Mouse (Mus musculus) limb, embryonic 12.5 days (tissue): ENCODE data around the gene Hoxc9. TPM values are rescaled to one million over a fixed set of nuclear protein-coding genes. Genes with fewer than 3 reads are reported as not detected.

ENCODE experiments used
- ATAC-seq: fragments of 200-750 bp; cut with Nextera tagmentation; 2 replicates; pipeline ENCODE4 v1.8.0; 2017; ENCODE audit warnings: low read depth, moderate TSS enrichment; ENCODE audit not compliant: insufficient number of reproducible peaks, insufficient read depth, low FRiP score, low TSS enrichment
- H3K27ac ChIP-seq: fragments of 300-500 bp; sonication (generic); 2 replicates; pipeline ENCODE4 v1.5.1; 2016; ENCODE audit warnings: mild to moderate bottlenecking, moderate library complexity
- H3K27me3 ChIP-seq: fragments of 300-500 bp; sonication (generic); 2 replicates; pipeline ENCODE4 v1.6.1; 2016; ENCODE audit warnings: mild to moderate bottlenecking, moderate library complexity
- H3K36me3 ChIP-seq: fragments of 300-500 bp; sonication (generic); 2 replicates; pipeline ENCODE4 v1.6.1; 2016; ENCODE audit warnings: mild to moderate bottlenecking, moderate library complexity
- H3K4me1 ChIP-seq: fragments of 300-500 bp; sonication (generic); replicated peaks from 2 replicates; pipeline ENCODE4 v1.6.1; 2016
- H3K4me2 ChIP-seq: fragments of 300-500 bp; sonication (generic); 2 replicates; pipeline ENCODE4 v1.6.1; 2016; ENCODE audit warnings: mild to moderate bottlenecking, moderate library complexity
- H3K4me3 ChIP-seq: fragments of 300-500 bp; sonication (generic); replicated peaks from 2 replicates; pipeline ENCODE4 v1.5.1; 2016; ENCODE audit warnings: mild to moderate bottlenecking
- H3K9ac ChIP-seq: fragments of 300-500 bp; sonication (generic); replicated peaks from 2 replicates; pipeline ENCODE4 v1.6.1; 2016; ENCODE audit warnings: mild to moderate bottlenecking, moderate library complexity
- H3K9me3 ChIP-seq: fragments of 300-500 bp; sonication (generic); 2 replicates; pipeline ENCODE4 v1.6.1; 2016; ENCODE audit warnings: mild to moderate bottlenecking, moderate library complexity
- WGBS: fragments of 180-500 bp; shearing (Covaris S2); methylation state at CpG from one replicate; pipeline ENCODE4 v1.1.7; 2016; 5-methylcytosine and 5-hydroxymethylcytosine counted together
- polyA plus RNA-seq: library from polyadenylated mRNA; unstranded; fragments of >200 nt; fragmentation: Nextera tagmentation; extraction: Ambion mirVana; gene quantifications from 2 replicates; pipeline ENCODE4 v1.2.1, GENCODE M21; 2016

Gene Hoxc9
- polyA plus RNA-seq, 1 experiment from 2014 or later, result 3.6 TPM

GRCm38 (mm10) chr15:102943468-102943813, 32.8 kb upstream of the Hoxc9 start:
- ATAC-seq, result no peak
- peak overlapping the region; percentile 41 for H3K4me3 ChIP-seq
- H3K9me3 ChIP-seq, result no peaks in the 10 kb centered on the region
- H3K27ac ChIP-seq, result peak overlapping the region; percentile 31; the same call in 1 of the 2 replicates
- H3K4me1 ChIP-seq, result peaks cover 17% of the 10 kb centered on the region
- H3K27me3 ChIP-seq, result peaks cover 90% of the 10 kb centered on the region
- no peaks in the 10 kb centered on the region for H3K36me3 ChIP-seq
- H3K4me2 ChIP-seq, result peak overlapping the region; percentile 59
- 4% methylated on average over 5 of the region's 5 CpGs for WGBS
- H3K9ac ChIP-seq, result peak overlapping the region; percentile 70

- 8% methylated on average over 22 of the region's 22 CpGs for WGBS
- Histone ChIP-seq H3K4me1 (peaks cover 12% of the 10 kb centered on the region), H3K9me3 (no peaks in the 10 kb centered on the region), H3K36me3 (no peaks in the 10 kb centered on the region), H3K4me2 (peak overlapping the region; percentile 51), H3K27ac (no peak overlapping the region), H3K27me3 (peaks cover 89% of the 10 kb centered on the region), H3K4me3 (peak overlapping the region; percentile 11; the same call in 1 of the 2 replicates), H3K9ac (peak overlapping the region; percentile 19; the same call in 1 of the 2 replicates)
- ATAC-seq, result no peak
Observed at GRCm38 (mm10) chr15:102945185-102946077, 30.8 kb upstream of the Hoxc9 start.

- Histone ChIP-seq H3K9me3 (no peaks in the 10 kb centered on the region), H3K36me3 (no peaks in the 10 kb centered on the region), H3K9ac (peak overlapping the region; percentile 48; the same call in 1 of the 2 replicates), H3K27me3 (peaks cover 89% of the 10 kb centered on the region), H3K4me1 (peaks cover 26% of the 10 kb centered on the region), H3K27ac (peak overlapping the region; percentile 75), H3K4me2 (peak overlapping the region; percentile 51), H3K4me3 (peak overlapping the region; percentile 30)
- ATAC-seq, result no peak
- WGBS, result 2% methylated on average over 9 of the region's 9 CpGs
Observed at GRCm38 (mm10) chr15:102947276-102947675, 29.0 kb upstream of the Hoxc9 start.

GRCm38 (mm10) chr15:102948842-102949241, 27.4 kb upstream of the Hoxc9 start:
- ATAC-seq, result no peak
- Histone ChIP-seq H3K9ac (0 out of 2 replicates have a peak overlapping the region, but pooled peaks have one; percentile 27), H3K36me3 (no peaks in the 10 kb centered on the region), H3K4me2 (peak overlapping the region; percentile 51), H3K27ac (peak overlapping the region; percentile 86), H3K4me1 (peaks cover 23% of the 10 kb centered on the region), H3K9me3 (no peaks in the 10 kb centered on the region), H3K4me3 (peak overlapping the region; percentile 30), H3K27me3 (peaks cover 88% of the 10 kb centered on the region)
- 10% methylated on average over 2 of the region's 2 CpGs for WGBS

- ATAC-seq, result 0 out of 2 replicates have a peak, but pooled peaks have one; percentile 16
- Histone ChIP-seq H3K9ac (peak overlapping the region; percentile 57), H3K27me3 (peaks cover 94% of the 10 kb centered on the region), H3K36me3 (no peaks in the 10 kb centered on the region), H3K9me3 (no peaks in the 10 kb centered on the region), H3K27ac (peak overlapping the region; percentile 86), H3K4me3 (peak overlapping the region; percentile 27), H3K4me1 (peaks cover 29% of the 10 kb centered on the region), H3K4me2 (peak overlapping the region; percentile 51)
- 2% methylated on average over 20 of the region's 20 CpGs for WGBS
Observed at GRCm38 (mm10) chr15:102949696-102950095, 26.5 kb upstream of the Hoxc9 start.

GRCm38 (mm10) chr15:102950877-102951276, 25.4 kb upstream of the Hoxc9 start:
- WGBS, result 7% methylated on average over 2 of the region's 2 CpGs
- Histone ChIP-seq H3K9ac (peak overlapping the region; percentile 57), H3K4me3 (peak overlapping the region; percentile 27), H3K4me1 (peaks cover 37% of the 10 kb centered on the region), H3K27me3 (peaks cover 95% of the 10 kb centered on the region), H3K36me3 (no peaks in the 10 kb centered on the region), H3K27ac (peak overlapping the region; percentile 79), H3K9me3 (no peaks in the 10 kb centered on the region), H3K4me2 (peak overlapping the region; percentile 51)
- no peak for ATAC-seq

GRCm38 (mm10) chr15:102953561-102953960, 22.7 kb upstream of the Hoxc9 start:
- H3K27me3 ChIP-seq, result peaks cover 95% of the 10 kb centered on the region
- H3K4me3 ChIP-seq, result peak overlapping the region; percentile 55
- no peaks in the 10 kb centered on the region for H3K36me3 ChIP-seq
- peak overlapping the region; percentile 89 for H3K27ac ChIP-seq
- no peaks in the 10 kb centered on the region for H3K9me3 ChIP-seq
- under 1% methylated on average over 6 of the region's 6 CpGs for WGBS
- peak overlapping the region; percentile 81; the same call in 1 of the 2 replicates for H3K9ac ChIP-seq
- peak overlapping the region; percentile 60 for H3K4me2 ChIP-seq
- H3K4me1 ChIP-seq, result peaks cover 62% of the 10 kb centered on the region
- ATAC-seq, result no peak

GRCm38 (mm10) chr15:102954192-102955006, 21.8 kb upstream of the Hoxc9 start, which contains the start of gene Hoxc11:
Hoxc11 (plus strand) TSS chr15:102954427.
- Histone ChIP-seq H3K27me3 (peaks cover 87% of the 10 kb centered on the region), H3K4me2 (peak within 1 kb of the TSS; percentile 60), H3K36me3 (no peaks in the 10 kb centered on the region), H3K9ac (peak within 1 kb of the TSS; percentile 81), H3K4me1 (peaks cover 68% of the 10 kb centered on the region), H3K4me3 (peak within 1 kb of the TSS; percentile 55), H3K9me3 (no peaks in the 10 kb centered on the region), H3K27ac (peak within 1 kb of the TSS; percentile 89)
- under 1% methylated on average over 56 of the region's 57 CpGs for WGBS
- no peak for ATAC-seq

GRCm38 (mm10) chr15:102955007-102955382, 21.2 kb upstream of the Hoxc9 start:
- Histone ChIP-seq H3K9me3 (no peaks in the 10 kb centered on the region), H3K4me3 (peak overlapping the region; percentile 55), H3K27ac (peak overlapping the region; percentile 89), H3K36me3 (no peaks in the 10 kb centered on the region), H3K27me3 (peaks cover 87% of the 10 kb centered on the region), H3K4me2 (peak overlapping the region; percentile 60), H3K9ac (peak overlapping the region; percentile 81), H3K4me1 (peaks cover 71% of the 10 kb centered on the region)
- ATAC-seq, result no peak
- WGBS, result under 1% methylated on average over 28 of the region's 28 CpGs

GRCm38 (mm10) chr15:102955833-102956640, 20.2 kb upstream of the Hoxc9 start:
- WGBS, result 1% methylated on average over 40 of the region's 40 CpGs
- no peak for ATAC-seq
- Histone ChIP-seq H3K9me3 (no peaks in the 10 kb centered on the region), H3K9ac (peak overlapping the region; percentile 81), H3K4me2 (peak overlapping the region; percentile 60), H3K36me3 (no peaks in the 10 kb centered on the region), H3K27me3 (peaks cover 87% of the 10 kb centered on the region), H3K27ac (peak overlapping the region; percentile 89), H3K4me1 (peaks cover 71% of the 10 kb centered on the region), H3K4me3 (peak overlapping the region; percentile 55)
